Mouse (Mus musculus) testis, postnatal 14 days (tissue): ENCODE results near the gene Gdf15.

Source experiments
- DNase-seq: peaks from one replicate; pipeline ENCODE4 v3.0.0; 2021; ENCODE audit warnings: low spot score

Gene Gdf15

DNA sequence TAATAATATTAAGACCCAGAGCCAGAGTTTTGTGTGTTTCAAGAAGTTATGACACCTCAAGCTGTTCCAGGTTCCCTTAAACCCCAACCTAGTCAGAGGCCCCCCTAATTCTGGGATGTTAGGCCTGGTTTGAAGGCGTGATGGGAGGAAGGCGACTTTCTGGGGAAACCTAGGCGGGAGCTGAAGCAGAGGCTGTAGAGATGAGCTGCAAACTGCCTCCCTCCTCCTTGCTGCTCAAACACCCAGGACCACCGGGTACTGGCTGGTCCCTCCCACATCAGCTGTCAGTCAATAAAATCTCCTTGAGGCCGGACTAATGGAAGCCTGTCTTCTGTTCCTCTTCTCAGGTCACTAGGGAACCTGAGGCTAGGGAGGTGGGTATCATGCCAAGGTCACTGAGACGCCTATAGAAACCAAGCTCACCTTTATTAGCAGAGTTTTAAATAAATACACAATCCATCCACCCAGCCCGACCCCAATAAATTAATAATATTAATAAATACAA is 3.2 kb downstream of the Gdf15 start:
- no peak for DNase-seq

DNA sequence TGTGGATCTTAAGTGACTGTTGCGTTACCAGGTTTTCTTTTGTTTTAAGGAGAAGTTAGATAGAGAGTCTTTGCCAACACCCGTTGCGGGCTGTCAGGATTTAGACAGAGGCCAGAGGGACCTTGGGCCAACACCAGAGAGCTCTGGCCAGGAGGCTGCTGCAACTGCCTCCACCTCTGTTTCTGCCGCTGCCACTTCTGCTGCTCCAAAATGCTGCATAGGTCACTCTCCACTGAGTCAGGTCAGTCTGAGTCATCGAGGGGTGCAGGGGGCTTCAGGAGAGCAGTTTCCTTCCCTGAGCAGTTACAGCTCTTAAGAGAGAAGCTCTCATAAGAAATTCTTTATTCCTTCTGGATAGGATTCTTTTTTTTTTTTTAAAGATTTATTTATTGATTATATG is 5.2 kb downstream of the Gdf15 start:
- DNase-seq = no peak

DNA sequence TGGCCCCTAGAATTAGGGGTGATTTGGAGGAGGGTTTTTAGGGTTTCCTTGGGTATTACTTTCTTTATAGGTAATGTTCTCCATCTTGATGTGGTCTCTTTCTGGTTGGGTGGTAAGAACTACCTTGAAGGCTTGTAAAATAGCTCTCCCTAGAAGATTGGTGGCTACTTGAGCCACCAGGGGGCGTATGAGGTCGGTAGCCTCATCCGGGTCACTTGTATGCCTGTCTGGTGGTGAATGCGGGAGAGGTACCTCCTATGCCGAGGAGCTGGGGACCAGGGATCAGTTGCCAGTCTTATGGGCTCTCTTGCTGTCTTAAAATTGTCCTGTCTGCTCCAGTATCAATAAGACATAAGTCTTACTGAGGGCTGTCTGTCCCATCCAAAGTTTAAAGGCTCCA is 7.2 kb downstream of the Gdf15 start:
- DNase-seq = no peak

DNA sequence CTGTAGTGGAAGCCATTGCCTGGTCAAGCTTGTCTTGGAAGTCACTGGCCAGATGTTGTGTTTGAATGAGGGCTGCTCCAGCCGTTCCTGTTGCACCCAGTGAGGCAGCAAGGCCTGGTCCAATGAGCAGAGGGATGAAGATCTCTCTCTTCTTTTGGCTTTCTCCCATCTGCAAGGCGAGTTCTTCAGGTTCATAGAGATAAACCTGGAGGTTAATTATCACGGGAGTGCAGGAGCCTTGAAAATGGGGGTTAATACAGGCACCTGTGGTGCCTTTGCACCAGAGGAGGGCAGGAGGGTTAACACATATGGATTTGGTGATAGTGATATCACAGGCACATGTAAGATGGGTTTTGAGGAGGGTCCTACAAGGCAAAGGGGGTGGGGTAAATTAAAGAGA is 10.0 kb downstream of the Gdf15 start:
- no peak for DNase-seq

DNA sequence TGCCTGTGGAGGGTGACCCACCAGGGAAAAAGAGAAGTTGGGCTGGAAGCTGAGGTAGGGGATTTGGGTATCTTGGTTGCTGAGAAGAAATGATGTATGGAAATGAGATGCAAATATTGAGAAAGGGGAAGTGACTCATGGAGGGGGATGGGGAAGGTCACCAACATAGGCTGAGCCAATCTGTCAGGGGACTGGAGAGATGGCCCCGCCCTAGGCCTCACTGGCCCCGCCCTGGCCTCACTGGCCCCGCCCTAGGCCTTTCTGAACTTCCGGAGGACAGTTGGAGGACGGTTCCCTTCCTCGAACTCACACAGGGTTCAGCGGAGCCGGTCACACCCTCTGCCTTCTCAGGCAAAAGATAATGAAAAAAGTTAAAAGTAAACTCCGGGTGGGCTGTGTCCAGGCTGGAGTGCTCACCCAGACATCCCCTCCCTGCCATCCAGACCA is 13.3 kb downstream of the Gdf15 start:
- no peak for DNase-seq

DNA sequence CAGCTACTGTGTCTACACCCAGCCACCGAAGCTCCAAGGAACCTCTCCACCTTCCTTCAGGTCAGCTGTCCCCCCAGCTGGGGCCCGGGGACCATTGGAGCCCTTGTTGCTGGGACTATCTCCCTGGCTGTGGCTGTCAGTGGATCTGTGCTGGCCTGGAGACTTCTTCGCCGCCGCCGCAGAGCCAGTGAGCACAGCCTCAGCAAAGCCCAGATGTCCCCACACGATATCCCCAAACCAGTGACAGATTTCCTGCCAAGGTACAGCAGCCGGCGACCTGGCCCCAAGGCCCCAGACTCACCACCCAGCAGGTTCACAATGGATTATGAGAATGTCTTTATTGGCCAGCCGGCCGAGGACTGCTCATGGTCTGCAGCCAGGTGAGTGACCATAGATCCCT is 14.3 kb downstream of the Gdf15 start:
- DNase-seq = no peak

DNA sequence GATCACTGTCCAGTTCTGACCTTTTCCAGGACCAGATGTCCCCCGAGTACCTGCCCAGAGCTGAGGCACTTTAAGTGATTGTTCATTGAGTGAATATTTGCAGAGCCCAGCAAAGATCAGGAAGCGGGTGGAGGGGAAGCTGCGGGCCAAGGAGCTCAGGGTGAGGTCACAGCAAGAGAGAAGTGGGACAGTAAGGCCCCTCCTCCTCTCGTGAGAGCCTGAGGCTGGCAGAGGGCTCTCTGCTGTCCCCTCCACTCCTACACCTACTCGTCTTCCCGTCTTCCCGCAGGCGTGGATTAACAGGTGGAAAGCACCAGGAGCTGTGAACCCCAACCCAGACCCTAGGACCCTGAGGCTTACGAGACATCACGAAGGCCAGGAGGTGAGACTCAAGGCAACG is 15.6 kb downstream of the Gdf15 start:
- DNase-seq = no peak

DNA sequence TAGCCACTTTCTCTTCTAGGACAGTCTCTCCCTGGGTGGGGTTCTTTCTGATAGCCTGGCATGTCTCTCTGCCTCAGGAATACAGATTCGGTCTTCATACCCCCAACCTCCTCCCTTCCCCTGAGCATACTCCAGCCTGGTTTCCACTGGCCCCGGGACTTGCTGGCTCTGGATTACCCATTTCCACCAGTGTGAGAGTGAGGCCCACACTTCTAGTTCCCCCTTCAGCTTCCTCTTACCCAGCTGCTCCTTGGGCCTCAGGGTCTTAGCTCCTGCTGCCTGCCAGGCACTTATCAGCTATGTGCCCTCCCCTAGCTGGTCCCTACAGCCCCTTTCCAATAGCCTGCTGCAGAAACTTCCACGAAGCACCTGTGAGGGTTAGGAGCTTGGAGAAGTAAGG is 16.4 kb downstream of the Gdf15 start, which contains the start of gene Lrrc25:
Gene Lrrc25 (plus strand): TSS at position 262 of the 400 bp plus-strand sequence.
- no peak for DNase-seq

DNA sequence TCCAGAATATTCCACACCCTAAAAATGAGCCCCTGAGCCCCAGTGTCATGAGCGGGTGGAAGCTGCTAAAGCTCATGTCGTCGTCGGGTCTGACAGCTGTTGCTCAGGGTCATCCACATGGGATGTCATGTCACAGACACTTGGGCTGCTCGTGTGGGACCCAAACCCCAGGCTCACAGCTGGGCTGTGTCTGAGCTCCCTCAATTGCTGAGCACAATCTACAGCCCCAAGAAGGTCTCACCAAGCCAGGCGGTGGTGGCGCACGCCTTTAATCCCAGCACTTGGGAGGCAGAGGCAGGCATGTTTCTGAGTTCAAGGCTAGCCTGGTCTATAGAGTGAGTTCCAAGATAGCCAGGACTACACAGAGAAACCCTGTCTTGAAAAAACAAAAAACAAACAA is 17.0 kb downstream of the Gdf15 start:
- no peak for DNase-seq

DNA sequence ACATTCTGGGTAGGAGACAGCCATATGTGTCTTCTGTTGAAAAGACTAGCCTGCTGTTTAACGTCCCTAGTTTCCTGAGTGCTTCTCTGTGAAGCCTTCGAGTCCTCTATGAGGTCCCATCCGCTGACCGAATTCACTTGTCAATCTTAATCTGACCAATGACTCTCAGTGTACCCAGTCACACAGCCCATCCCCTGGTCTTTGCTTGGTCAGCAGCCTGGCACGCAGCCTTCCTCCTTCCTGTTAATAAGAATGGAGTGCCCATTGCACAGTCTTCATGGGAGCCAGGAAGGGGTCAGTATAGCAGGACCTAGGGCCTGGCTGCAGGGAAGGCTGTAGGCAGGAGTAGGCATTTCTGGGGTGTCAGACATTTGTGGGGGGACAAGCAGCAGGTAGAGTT is 17.8 kb downstream of the Gdf15 start:
- no peak for DNase-seq

DNA sequence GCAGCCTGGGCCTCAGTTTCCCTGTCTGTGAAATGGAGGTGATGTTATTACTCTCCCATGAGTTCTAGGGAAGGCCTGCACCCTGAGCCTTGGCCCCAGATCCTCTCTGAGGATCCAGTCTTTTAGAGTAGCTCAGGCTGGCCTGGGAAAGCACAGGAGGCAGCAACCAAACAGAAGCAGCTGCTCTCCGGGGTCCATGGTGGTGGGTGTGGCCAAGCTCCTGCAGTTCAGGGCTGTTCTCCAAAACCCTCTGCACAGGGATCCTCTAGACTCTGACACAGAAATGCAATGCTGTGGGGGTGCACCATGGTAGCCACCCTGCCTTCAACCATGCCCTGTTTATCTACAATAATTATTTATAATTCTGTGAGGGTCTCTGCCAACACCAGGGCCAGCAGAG is 18.5 kb downstream of the Gdf15 start:
- no peak for DNase-seq

DNA sequence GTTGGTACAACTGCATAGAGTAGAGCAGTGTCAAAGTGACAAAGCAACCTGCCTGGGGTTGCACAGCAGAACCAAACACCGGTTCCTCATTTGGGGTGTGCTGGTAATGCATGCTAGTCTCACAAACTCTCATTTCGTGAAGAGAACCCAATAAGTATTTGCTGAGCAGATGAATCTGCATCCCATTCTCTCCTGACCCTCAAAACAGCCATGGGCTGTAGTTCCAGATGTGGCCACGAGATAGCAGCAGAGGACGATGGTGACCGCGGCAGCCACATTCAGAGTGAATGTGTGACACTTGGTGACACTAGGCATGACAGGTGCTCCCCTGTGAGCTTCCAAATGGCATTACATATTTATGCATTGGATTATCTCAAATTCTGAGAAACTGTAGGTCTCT is 20.4 kb downstream of the Gdf15 start:
- DNase-seq = peak; percentile 72

DNA sequence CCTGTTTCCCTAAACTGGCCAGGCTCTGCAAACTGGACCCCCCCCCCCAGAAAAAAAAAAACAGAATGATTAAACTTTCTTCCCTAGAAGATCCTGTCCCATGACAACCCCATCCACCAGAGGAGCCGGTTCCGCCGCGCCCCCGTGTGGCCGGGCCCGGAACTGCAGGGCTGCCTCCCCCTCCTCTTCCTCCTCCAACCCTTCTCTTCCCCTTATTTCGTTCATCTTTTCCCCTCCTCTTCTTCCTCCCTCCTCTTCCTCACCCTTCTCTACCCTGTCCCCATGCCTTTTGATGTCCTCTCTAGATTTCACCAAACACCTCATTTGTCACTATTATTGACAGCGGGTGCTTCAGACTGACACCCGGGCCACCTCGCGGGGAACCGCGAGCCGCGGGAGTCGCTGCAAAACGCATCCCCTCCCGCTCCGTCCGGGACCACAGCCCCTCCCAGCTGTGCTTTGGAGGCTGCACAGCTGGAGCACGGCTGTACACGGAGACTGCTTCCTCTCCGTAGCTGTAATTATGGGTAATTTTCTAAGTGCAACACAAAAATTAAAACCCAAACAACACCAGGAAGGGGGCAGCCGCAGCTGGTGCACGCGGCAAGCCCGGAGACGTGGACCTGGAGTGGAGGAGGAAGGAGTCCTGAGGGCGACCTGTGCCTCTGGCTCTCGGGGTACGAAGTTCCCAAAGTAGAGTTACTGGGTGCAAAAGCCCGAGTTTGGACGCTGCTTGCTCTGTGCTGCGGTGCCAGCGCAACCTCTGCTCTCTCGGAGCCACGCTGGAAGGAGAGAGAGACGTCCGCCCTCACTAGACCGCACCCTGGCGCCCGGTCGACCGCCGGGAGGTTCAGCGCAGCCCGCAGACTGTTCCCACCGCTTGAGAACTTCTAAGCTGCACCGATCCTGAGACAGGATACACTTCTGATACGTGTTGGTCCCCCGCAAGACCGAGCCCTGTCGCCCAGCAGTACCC is 21.2 kb downstream of the Gdf15 start:
- peak; percentile 79 for DNase-seq

DNA sequence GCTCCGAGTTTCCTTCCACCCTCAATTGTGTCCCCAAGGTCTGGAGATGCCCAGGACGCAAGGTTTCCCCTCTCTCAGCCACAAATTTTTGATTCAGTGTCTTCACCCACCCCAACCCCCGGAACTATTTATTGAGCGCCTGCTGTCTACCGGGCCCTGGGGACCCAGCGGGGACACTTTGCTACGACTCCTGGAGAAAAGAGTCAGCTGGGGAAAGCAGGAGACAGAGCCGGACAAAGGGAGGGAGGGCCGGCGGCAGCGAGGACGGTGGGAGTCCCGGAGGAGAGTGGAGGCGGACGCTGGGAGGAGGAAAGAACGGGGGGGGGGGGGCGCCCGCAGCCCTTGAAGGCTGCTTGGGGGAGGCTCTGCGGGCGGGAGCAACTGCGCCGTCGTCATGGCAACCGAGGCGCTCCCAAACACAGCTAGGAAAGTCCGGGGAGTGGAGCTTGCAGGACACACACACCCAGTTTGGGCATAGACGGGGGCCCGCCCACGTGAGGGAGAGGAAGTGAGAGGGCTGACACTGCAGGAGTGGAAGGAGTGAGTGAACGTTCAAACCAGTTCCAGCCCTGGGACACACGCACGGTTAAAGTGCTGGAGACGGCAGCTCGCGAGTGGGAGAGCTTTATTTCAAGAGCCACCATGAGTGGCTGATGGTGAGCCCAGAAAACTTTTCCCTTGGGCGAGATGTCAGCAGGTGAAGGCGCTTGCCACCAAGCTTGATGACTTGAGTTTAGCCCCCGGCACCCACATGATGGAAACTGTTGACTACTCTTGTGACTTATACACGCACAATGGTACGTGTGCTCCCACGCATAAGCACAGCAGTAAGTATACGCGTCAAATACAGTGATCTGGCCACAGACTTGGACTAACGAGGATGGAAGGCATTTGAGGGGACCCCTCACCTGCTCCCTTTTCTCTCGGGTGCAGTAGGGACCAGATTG is 22.1 kb downstream of the Gdf15 start:
- DNase-seq = peak; percentile 90

DNA sequence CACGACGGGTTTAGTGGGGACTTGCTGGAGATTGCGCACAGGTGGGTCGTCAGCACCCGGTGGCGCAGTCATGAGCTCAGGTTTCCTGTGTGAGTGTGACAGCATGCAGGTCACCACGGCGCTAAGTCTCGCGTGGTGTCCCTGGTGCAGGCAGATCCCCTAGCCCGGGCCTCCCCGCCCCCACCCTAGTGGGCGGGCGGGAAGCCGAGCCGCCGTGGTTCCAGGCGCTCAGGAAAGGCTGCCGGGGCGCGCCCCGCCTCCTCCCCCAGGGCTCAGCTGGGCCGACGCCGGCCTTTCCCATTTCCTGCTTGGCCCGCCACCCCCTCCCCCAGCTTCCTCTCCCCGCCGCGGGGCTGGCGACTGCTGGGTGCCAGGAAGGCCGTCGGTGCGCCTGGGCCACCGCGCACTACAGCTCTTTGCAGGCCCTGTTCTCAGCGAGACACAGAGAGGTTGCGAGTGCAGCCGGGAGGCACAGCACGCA is 22.8 kb downstream of the Gdf15 start:
- DNase-seq = peak; percentile 84

DNA sequence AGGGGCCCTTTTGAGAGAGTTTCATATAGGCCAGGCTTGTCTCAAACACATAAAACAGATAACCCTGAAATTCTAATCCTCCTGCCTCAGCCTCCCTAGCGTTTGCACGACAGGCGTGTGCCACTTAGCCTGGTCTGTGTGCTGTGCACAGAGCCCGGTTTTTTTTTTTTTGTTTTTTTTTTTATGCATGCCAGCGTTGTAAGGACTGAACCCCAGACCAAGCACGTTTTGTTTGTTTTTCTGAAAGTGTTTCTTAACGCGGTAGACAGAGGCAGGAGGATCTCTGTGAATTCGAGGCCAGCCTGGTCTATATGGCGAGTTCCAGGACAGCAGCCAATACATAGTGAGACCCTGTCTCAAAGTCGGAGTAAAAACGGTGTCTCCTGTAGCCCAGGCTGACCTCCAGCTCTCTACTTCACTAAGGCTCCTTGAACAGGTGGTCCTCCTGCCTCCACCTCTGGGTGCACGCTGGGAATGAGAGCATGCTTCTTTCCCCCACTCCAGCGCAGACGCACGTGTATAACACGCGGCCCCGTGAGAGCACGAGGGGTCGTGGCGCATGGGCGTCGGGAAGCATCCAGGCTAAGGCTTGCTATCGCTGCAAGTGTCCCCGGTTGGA is 23.4 kb downstream of the Gdf15 start, which contains the start of gene Ssbp4:
Gene Ssbp4 (minus strand): TSS at position 124 of the 619 bp plus-strand sequence.
- peak; percentile 67 for DNase-seq

DNA sequence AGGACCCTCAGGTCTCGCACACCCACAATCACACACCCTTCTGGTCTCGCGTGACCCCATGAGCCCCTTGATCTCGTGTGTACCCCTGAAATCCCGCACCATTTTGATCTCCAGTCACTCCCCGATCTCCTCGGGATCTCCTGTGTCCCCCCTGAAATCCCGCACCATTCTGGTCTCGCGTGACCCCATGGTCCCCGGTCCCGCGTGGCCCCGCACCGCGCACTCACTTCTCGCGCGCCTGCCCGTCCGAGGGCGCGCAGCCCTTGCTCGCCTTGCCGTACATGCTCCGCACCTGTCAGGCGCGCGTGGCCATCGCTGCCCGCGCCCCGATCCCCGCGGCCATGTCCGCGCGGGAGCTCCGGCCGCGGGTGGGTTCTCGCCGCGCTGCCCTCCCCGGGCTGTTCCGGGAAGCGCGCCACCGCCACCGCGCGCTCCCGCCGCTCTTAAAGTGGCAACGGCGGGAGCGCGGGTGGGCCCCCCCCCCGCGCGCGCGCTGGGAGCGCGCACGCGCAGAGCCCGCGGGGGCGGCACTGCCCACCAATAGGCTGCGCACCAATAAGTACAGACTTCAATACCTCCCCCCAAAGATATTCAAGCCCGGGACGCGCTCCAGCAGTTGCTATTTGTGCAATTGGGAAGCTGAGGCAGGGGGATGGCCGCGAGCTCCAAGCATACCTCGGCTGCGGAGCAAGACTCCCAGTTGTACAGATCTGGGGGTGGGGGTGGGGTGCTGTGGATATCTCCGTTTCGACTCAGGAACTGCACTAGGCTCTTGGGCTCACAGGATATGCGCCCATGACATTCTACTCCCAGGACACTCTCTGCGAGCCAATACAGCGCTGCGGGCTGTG is 24.1 kb downstream of the Gdf15 start:
- DNase-seq = no peak

DNA sequence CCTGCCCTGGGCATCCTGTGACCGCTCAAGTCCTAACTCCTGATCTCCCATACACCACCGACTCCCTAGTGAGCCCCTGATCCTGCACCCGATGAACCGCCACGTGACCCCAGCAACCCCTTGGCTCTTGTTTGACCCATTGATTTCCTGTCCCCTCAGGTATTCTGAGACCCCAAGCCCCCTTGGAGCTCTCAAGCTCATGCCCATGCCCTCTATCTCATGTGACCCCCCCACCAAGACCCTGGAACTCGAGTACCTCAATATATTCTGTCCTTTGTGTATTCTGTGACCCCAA is 24.7 kb downstream of the Gdf15 start:
- DNase-seq = no peak

DNA sequence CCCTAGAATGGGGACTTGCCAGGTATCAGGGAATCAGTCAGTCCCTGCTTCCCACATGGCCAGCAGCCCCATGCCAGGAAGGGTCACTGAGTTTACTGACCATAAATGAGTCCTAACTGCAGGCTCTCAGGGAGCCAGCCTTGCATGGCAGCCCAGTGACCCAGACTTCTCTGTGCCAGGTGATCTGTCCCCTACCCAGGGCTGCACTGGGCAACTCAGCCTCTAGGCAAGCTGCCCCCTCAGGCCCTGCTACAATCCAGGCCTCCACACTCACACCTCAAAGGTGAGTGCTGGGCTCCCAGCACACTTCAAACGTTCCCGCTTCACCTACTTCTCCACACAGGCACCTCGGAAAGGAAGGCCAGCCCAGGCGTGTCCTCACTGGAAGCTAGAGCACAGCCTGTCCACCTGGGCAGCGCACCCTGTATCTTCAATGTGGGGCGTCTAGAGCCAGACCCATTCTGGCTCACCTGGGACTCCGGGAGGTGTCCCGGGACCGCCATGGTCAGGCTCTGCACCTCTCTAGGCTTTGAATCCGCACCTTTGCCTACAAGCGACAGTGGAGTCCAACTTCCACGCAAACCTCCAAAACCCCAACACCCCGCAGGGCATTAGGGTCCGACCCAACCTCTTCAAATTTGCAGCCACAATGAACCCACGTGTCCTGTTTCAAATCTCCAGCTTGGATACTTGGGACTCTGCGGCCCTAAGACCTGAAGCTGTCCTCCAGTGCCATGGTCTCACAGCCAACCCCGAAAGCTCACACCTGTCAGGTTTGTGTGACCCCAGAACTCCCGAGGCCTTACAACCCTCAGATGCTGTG is 25.3 kb downstream of the Gdf15 start:
- no peak for DNase-seq
